Mouse (Mus musculus) layer of hippocampus, adult 8-10 months (tissue): ENCODE measurements around the gene Iqcf1. TPM values are rescaled to one million over a fixed set of nuclear protein-coding genes. Genes with fewer than 3 reads are reported as not detected.

Experiments used
- DNase-seq, 2 experiments: peaks; one replicate each; pipeline ENCODE4 v3.0.0; 2022; ENCODE audit warnings: low spot score in 2 of 2
- total RNA-seq, 4 experiments: library from RNA; stranded (reverse); gene quantifications; 2 replicates each; pipeline ENCODE4 v1.2.4; 2022

The Iqcf1 gene
- total RNA-seq, result not detected

GRCm38 (mm10) chr9:106499667-106500066 lies at the start of gene Iqcf1:
TSS of gene Iqcf1 (plus strand) at chr9:106499967.
- no peak for DNase-seq

- no peak for DNase-seq
These were observed 49.1 kb upstream of the Iqcf1 start for GRCm38 (mm10) chr9:106450661-106451060.

GRCm38 (mm10) chr9:106451298-106451697 lies 48.5 kb upstream of the Iqcf1 start:
- DNase-seq, result no peak

- DNase-seq, result no peak
These were observed 47.9 kb upstream of the Iqcf1 start for GRCm38 (mm10) chr9:106451899-106452298.

GRCm38 (mm10) chr9:106452351-106452750 lies 47.4 kb upstream of the Iqcf1 start:
- no peak for DNase-seq

GRCm38 (mm10) chr9:106452821-106453220 lies 46.9 kb upstream of the Iqcf1 start:
- DNase-seq, result no peak

GRCm38 (mm10) chr9:106453271-106454070 lies 46.3 kb upstream of the Iqcf1 start, which contains the start of gene Pcbp4:
TSS of gene Pcbp4 (plus strand) at chr9:106453291.
- DNase-seq, result no peak

GRCm38 (mm10) chr9:106454071-106454761 lies 45.6 kb upstream of the Iqcf1 start:
- DNase-seq, result no peak

GRCm38 (mm10) chr9:106454888-106455681 lies 44.7 kb upstream of the Iqcf1 start:
- no peak for DNase-seq

- no peak for DNase-seq
These were observed 43.2 kb upstream of the Iqcf1 start for GRCm38 (mm10) chr9:106456325-106457162.

- no peak for DNase-seq
These were observed 42.6 kb upstream of the Iqcf1 start for GRCm38 (mm10) chr9:106457163-106457559.

- no peak for DNase-seq
These were observed 41.8 kb upstream of the Iqcf1 start for GRCm38 (mm10) chr9:106457920-106458319.

- no peak for DNase-seq
These were observed 39.8 kb upstream of the Iqcf1 start for GRCm38 (mm10) chr9:106459946-106460345.

- DNase-seq, result no peak
These were observed 39.3 kb upstream of the Iqcf1 start for GRCm38 (mm10) chr9:106460401-106461025.

GRCm38 (mm10) chr9:106461026-106461415 lies 38.7 kb upstream of the Iqcf1 start:
- DNase-seq, result no peak

- no peak for DNase-seq
These were observed 37.9 kb upstream of the Iqcf1 start for GRCm38 (mm10) chr9:106461641-106462429.

GRCm38 (mm10) chr9:106462430-106462800 lies 37.4 kb upstream of the Iqcf1 start:
- no peak for DNase-seq

GRCm38 (mm10) chr9:106463122-106464063 lies 36.4 kb upstream of the Iqcf1 start:
- DNase-seq, result no peak
